Mouse (Mus musculus) stomach, postnatal 0 days (tissue): ENCODE measurements at regions not wholly inside any gene's neighbourhood (a gene's known extent, or its start where the extent isn't known, plus 50 kb on each side); places are given as distances from the start of the nearest gene placed in this dataset.

Experiments used
- CTCF ChIP-seq: IDR thresholded peaks from 2 replicates; pipeline ENCODE4 v1.5.1; 2016; ENCODE audit warnings: antibody characterized with exemption, low read depth, mild to moderate bottlenecking, moderate library complexity
- EP300 ChIP-seq: optimal IDR thresholded peaks from 2 replicates; pipeline ENCODE3; 2016; ENCODE audit warnings: antibody characterized with exemption

DNA sequence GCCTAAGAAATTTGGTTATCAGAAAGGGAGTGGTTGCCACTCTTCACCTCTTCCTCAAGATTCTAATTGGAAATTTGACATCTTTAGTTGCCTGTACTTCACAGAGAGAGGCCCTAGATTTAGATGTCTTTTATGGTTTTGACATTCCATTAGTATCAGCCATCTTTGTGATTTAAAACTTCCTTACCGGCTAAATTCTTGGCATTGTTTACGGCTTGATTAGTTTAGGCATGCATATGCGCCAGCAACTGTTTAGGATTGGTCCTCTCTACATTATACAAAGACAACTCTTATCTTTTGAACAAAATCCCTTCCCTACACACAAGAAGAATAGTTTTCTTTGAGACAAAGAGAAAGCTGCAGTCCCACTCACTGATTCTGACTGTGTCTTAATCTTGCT is 97.0 kb upstream of the Trim52 start:
- TF ChIP-seq CTCF (no peak), EP300 (no peak)
